Mouse (Mus musculus) liver, adult 2 months (tissue): ENCODE results near the gene Ghrl.

ENCODE experiments used
- CTCF ChIP-seq: fragments of 200-500 bp; IDR thresholded peaks from 2 replicates; pipeline ENCODE4 v1.5.1; 2011; ENCODE audit warnings: low read depth, low read length, control low read depth
- POLR2A ChIP-seq: fragments of 200-500 bp; IDR thresholded peaks from 2 replicates; pipeline ENCODE4 v1.6.1; 2011; ENCODE audit warnings: low read length, control low read depth; ENCODE audit not compliant: insufficient read depth; ENCODE audit errors: extremely low read depth

- TF ChIP-seq CTCF (no peak), POLR2A (no peak)
Observed at GRCm38 (mm10) chr6:113743111-113743510, 23.4 kb upstream of the Ghrl start.
